Mouse (Mus musculus) thymus, adult 2 months (tissue): ENCODE results near the gene Nfkbid.

Experiments used
- CTCF ChIP-seq: fragments of 200-500 bp; IDR thresholded peaks from 2 replicates; pipeline ENCODE4 v1.5.1; 2012; ENCODE audit warnings: mild to moderate bottlenecking, control low read depth, low read length, moderate library complexity, borderline replicate concordance; ENCODE audit not compliant: control insufficient read depth, poor library complexity, insufficient read depth; ENCODE audit errors: extremely low read depth
- POLR2A ChIP-seq: fragments of 200-500 bp; IDR thresholded peaks from 2 replicates; pipeline ENCODE4 v1.6.1; 2012; ENCODE audit warnings: mild to moderate bottlenecking, low read length, control low read depth, moderate library complexity; ENCODE audit not compliant: control insufficient read depth, poor library complexity, insufficient read depth; ENCODE audit errors: extremely low read depth

DNA sequence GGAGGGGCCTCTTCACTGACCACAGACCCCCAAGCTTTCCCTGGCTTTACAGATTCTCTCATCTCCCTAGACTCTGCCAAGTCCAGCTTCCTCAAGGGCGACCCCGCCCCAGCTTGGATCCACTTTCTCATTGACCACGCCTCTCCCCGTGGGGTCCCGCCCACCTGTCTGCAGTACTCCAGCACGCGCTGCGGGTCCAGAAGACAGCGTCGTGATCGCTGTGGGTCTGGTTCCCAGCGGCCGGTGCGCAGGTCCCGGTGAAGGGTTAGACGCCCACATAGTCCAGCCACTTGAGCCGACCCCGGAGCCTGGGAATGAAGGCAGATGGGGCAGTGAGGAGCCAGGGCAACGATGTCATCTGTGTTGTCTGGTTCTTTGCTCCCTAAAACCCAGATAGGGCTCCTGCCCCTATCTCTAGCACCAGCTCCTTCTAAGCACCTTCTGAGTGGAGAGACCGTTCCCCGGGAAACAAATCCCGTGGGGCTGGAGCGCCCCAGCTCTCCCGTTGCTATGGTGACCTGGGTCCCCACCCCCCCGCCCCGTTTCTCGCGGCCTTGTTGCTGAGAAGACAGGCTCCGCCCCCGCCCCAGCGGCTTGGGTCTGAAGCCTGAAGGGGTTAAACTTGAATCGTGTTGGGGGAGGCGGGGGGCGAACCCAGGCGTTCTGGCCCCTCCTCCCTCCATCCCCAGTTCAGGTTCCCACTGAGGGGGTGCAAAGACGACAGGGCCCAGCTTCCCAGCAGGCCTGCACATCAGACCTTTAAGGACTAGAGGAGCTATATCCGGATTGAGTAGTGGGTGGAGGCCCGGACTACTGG lies 22.8 kb downstream of the Nfkbid start:
- TF ChIP-seq CTCF (no peak), POLR2A (no peak)
